In the genomic region with DNA sequence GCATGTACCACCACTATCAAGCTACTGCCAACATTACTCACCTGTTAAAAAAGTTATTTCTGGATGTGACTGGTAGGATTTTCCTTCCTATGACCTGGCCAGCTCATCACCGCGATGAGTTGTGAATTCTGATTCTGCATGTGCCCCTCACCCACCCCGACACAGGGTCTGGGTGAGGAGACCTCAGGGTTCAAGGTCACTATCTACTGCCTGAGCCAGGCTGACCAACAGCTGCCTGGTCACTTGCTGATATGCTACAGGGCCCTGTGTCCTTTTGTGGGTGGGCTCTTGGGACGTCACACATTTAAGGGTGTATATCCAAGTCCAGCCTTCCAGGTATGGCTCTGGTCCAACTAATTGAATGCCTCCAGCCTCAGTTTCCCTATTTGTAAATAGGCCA, we compare ENCODE assay signal across 19 mouse cellular contexts.
"Had no signal": no experiment of that assay in that cellular context is flagged by ENCODE, and none has a peak within 500 bp of the region (broad histone marks: within the 10 kb centered on the region; RNA-seq: fewer than 3 reads in every experiment).

No protein-coding gene starts in this region.

- H3K4me3 ChIP-seq: limb, embryonic 12.5 days; liver, embryonic 13.5 days; lung, embryonic 15.5 days; megakaryocyte, embryonic 14.5 days; midbrain, embryonic 15.5 days; neural tube, embryonic 13.5 days; stomach, embryonic 15.5 days had no signal

- H3K4me2 ChIP-seq: limb, embryonic 12.5 days; liver, embryonic 13.5 days; lung, embryonic 15.5 days; midbrain, embryonic 11.5 days; midbrain, embryonic 15.5 days; neural tube, embryonic 13.5 days; stomach, embryonic 15.5 days had no signal

- H3K27me3 ChIP-seq: limb, embryonic 12.5 days; liver, embryonic 13.5 days; lung, embryonic 15.5 days; megakaryocyte, embryonic 14.5 days; midbrain, embryonic 15.5 days; neural tube, embryonic 13.5 days; stomach, embryonic 15.5 days had no signal

- DNase-seq: kidney, postnatal 36 days; layer of hippocampus, adult 9-11 months; layer of hippocampus, postnatal 36 days; liver; liver, embryonic 13.5 days; liver, postnatal 0 days; lung, postnatal 14 days; retina, postnatal 1 day; thymus, adult 2 months; thymus, postnatal 25 days had no signal

- H3K27ac ChIP-seq: kidney, postnatal 0 days; limb, embryonic 12.5 days; liver, embryonic 13.5 days; lung, embryonic 15.5 days; macrophage; midbrain, embryonic 15.5 days; neural tube, embryonic 13.5 days; stomach, embryonic 15.5 days had no signal
